Mouse (Mus musculus): ENCODE data around the gene Hist1h4j.
"Not testable (repeated sequence)": the region's sequence is repeated elsewhere in the genome, so short reads cannot be mapped to it uniquely, and the experiment has no call there.

Gene Hist1h4j

DNA sequence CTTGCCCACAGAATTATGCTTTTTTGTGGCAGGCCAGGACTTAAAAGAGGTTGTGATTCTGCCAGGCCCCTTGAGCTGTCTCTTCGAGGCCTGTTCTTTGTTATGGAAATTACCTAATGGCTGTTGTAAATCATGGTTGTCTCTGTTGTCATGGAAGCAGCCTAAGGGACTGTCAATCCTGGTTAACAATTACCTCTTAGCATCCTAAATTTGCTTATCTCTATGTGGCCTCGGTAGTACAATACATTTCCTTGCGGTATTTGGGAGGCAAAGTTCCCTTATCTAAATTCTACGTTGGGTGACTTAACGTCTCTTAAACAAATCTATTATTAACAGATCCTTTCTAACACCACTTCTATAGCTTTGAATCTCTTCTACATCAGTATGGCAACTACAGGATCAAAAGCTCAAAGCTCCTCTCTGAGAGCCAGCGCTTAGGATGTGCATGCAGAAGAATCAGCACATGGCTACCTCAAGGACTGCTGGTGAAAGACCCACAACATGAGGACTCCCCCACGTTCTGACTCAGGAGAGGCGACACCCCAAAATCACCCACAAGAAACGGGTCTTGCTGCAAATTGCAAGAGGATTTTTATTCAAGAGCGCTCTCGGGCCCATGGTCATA is 6.8 kb upstream of the Hist1h4j start:
- DNase-seq (ENCODE audit: low spot score): no peak

DNA sequence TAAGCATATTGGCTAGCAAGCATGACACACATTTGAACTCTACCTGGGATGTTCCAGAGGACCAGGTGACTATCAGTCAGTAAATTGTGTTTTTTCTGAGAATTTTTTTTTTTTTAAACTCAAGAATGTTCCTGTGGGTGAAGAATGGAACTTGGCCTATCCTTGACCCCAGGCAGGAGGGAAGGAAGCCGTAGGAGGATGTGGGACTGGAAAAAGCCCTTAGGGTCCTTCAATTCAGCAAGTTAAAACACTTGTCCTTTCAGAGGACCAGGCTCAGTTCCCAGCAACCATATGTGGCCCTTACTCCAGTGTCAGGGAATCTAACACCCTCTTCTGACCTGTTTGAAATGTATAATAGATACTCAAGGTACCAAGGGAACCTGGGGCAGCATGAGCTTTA is 5.3 kb upstream of the Hist1h4j start:
- no peak for DNase-seq (ENCODE audit: low spot score)

- no peak for DNase-seq (ENCODE audit: low spot score)
Observed at GRCm38 (mm10) chr13:21733466-21733865, 1.4 kb upstream of the Hist1h4j start.

DNA sequence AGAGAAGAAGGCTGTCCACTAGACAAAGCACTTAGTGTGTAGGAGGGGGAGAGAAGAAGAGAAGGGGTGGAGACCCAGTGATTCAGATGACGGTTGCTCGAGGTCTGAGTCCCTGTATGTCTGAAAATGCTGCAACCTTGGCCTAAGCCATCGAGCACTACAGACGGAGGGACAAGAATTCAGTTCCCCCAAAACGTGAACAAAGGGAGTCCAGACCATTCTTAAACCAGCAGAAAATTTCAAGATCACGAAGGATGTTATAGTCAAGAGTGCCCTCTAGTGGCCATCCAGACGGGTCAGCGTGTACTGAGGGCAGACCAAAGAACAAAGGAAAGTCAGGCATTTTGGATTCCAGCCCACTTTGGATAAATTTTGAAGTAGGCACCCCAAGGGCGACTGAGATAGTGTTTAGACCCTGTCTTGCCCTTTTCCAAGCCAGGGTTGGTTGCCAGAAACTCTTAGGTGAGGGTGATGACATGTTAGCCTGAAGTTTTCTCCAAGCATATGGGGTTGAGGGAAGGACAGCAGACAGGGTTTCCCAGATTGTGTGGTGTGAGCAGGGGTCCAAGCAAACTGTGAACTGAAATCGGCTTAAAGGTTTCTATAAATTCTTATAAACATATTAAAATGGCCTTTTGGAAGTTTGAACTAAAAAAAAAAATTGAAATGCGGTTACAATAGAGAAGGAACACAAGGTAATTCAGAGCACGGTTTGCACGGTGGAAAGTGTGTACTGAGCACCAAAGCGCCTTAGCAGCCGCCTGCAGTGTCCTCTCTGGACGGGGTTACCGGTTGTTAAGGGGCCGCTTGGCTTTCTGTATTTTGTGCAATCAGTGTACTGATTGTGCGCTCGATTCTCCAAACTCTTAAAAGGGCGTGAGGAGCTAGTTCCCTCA is 606 bp upstream of the Hist1h4j start:
- DNase-seq (ENCODE audit: low spot score): peak; percentile 78

- no peak for DNase-seq (ENCODE audit: low spot score)
Observed at GRCm38 (mm10) chr13:21745006-21745405, 10.1 kb downstream of the Hist1h4j start.

- no peak for DNase-seq (ENCODE audit: low spot score)
Observed at GRCm38 (mm10) chr13:21749387-21750158, 14.7 kb downstream of the Hist1h4j start.

DNA sequence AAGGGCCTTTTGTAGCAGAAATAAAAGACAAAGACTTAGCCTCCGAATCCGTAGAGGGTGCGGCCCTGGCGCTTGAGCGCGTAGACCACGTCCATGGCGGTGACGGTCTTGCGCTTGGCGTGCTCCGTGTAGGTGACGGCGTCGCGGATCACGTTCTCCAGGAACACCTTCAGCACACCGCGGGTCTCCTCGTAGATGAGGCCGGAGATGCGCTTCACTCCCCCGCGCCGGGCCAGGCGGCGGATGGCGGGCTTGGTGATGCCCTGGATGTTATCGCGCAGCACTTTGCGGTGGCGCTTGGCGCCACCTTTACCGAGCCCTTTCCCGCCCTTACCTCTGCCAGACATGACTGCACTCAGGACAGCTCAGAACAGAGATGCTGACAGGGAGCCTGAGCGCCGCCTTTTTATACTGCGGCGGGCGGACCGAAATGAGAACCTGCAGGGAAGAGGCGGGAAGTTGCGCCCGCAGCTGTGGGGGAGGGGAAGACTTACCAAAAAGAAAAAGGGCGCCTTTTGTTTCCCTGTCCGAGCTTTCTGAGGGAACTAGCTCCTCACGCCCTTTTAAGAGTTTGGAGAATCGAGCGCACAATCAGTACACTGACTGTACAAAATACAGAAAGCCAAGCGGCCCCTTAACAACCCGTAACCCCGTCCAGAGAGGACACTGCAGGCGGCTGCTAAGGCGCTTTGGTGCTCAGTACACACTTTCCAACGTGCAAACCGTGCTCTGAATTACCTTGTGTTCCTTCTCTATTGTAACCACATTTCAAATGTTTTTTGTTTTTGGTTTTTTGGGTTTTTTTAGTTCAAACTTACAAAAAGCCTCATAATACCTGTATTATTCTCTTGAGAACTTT is 15.5 kb downstream of the Hist1h4j start, which contains the start of gene Hist1h4k:
Gene Hist1h4k (minus strand): TSS at position 347 of the 859 bp plus-strand sequence.
- peak; percentile 93 for DNase-seq (ENCODE audit: low spot score)

DNA sequence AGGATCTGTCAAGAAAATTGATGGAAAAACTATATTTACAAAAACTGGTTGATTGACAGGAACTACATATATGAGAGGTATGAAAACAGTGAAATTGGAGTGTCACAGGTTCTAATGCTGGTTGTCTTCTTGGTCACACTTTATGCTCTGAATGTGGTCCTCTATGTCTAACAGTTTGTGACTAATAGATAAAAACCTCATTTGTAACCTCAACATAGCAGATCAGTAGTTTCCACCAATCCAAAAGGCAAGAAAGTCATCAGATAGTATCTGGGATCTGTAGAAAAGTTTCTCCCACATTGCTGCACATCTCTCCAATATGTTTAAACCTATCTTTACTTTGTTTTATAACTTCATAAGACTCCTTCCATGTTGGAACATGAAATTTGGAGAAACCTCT is 16.6 kb downstream of the Hist1h4j start:
- no peak for DNase-seq (ENCODE audit: low spot score)

DNA sequence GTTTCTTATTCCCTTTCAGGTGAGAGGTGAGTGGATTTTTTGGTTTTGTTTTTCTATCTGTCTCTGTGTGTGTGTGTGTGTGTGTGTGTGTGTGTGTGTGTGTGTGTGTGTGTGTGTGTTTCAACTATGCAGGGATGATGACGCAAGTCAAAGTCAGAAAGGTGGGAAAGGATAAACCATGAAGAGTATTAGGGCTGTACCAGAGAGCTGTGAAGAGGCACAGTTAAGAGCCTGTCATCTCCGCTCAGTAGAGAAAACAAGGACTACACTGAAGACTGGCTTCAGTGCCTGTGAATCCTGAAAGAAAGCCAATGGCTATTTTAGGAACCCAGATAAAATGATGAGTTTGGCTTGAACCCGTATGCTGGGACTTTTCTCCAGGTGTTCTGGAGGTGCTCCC is 17.0 kb downstream of the Hist1h4j start:
- DNase-seq (ENCODE audit: low spot score): no peak

DNA sequence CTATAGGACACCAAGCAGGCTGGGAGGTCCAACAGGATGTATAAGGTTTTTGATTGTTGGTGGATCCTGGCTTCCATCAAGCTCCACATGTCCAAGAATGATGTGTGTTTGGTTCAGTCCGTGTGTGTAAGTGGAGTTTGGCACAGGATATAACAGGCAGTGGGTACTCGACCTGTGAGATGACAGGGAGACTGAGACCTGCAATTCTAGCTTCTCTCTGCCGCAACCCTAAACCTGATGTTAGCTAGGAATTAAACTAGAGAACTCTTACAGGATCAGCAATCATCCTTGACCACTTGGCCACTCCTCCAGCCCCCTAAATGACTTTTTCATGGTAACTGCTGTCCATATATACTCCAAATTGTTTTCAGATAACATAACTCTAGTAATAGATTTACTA is 17.5 kb downstream of the Hist1h4j start:
- DNase-seq (ENCODE audit: low spot score): no peak

GRCm38 (mm10) chr13:21753051-21753523 is 18.2 kb downstream of the Hist1h4j start:
- DNase-seq (ENCODE audit: low spot score): no peak

DNA sequence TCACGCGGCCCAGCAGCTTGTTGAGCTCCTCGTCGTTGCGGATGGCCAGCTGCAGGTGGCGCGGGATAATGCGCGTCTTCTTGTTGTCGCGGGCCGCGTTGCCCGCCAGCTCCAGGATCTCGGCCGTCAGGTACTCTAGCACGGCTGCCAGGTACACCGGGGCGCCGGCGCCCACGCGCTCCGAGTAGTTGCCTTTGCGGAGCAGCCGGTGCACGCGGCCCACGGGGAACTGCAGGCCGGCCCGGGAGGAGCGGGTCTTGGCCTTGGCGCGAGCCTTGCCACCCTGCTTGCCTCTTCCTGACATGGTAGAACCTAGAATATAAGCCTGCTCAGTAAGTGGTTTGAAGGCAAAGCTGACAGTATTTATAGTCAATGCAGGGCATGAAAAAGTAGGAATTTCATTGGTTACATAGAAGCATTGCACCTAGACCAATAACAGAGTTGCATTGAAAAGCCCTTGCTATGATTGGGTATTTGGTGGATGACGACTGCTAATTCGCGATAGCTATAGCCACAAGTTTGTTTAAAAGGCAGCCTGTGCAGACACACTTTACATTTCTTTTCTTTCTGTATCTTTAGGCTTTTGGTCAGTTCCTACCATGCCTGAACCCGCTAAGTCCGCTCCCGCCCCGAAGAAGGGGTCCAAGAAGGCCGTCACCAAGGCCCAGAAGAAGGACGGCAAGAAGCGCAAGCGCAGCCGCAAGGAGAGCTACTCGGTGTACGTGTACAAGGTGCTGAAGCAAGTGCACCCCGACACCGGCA is 18.8 kb downstream of the Hist1h4j start, which contains the start of the genes Hist1h2ak and Hist1h2bn:
Gene Hist1h2ak (minus strand): TSS at position 304 of the 762 bp plus-strand sequence.
Gene Hist1h2bn (plus strand): TSS at position 600 of the 762 bp plus-strand sequence.
- DNase-seq (ENCODE audit: low spot score): peak; percentile 78

GRCm38 (mm10) chr13:21754294-21755001 is 19.6 kb downstream of the Hist1h4j start:
- not testable (repeated sequence) for DNase-seq (ENCODE audit: low spot score)

- no peak for DNase-seq (ENCODE audit: low spot score)
Observed at GRCm38 (mm10) chr13:21755707-21756106, 20.8 kb downstream of the Hist1h4j start.

DNA sequence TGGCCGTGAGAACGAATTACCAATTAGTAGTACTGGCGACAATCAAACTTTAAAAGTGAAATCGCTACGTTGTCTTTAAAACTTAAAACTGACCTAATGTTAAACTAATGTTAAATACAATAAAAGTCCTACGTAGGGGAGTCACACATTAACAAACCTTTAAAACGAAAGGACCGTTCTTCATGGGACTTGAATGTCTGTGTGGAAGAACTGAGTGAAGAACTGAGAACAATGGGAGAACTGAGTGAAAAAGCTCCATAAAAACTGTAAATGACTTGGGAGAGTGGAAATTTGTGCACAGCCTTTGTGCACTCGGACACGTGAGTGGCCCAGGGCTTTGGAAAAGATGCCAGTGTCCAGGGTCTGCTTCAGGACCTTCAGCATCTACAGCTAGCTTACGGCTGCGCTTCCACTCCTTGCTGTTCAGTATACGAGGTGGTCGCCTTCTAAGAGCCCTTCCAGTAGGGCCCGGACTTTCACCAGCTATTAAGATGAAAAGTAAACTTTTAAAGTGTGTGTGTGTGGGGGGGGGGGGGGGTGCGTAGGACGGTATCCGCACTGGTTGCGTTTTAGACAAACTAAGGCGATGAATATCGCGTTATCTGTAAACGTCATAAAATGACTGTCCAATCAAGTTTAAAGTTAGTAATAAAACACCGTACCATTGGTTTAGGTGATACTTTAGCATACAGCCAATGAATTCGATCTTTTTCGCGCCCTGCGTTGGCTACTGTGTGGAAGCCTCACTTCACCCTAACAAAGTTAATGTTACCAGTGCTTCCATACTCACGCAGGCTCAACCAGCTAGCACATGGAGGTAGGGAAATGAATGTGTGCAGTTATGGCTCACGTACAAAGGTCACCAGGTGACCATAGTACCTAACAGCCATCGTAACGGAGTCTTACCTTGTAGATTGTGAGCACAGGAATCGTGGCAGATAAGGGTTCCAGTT is 44.2 kb downstream of the Hist1h4j start:
- DNase-seq (ENCODE audit: low spot score): peak; percentile 69

DNA sequence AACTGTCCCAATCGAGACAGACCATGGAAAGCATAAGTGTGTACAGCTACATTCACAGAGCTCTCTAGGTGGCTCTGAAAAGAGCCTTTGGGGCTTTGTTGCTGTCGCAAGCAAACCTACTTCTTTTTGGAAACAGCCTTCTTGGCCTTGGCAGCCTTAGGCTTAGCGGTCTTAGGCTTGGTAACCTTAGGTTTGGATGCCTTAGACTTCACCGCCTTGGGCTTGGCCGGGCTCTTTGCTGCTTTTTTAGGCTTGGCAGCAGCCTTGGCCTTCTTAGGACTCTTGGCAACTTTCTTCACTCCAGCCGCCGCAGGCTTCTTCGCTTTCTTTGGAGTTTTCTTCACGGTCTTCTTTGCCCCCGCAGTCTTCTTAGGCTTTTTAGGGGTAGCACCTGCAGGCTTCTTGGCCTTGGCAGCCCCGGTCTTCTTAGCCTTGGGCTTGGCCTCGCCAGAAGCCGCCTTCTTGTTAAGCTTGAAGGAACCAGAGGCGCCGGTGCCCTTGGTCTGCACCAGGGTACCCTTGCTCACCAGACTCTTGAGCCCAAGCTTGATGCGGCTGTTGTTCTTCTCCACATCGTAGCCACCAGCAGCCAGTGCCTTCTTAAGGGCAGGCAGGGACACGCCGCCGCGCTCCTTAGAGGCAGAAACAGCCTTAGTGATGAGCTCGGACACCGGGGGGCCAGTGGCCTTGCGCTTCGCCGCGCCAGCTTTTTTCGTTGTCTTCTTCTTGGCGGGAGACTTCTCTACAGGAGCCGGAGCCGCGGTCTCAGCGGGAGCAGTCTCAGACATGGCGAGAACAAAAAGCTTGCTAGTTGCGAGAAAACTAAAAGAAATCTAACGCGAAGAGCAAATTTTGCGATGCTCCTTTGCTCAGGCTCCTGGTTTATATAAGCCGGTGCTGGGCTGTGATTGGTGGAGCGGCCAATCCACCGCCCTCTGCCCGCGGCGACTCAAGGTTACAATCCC is 45.2 kb downstream of the Hist1h4j start, which contains the start of gene Hist1h1b:
Gene Hist1h1b (minus strand): TSS at position 859 of the 965 bp plus-strand sequence.
- DNase-seq (ENCODE audit: low spot score): peak; percentile 41

DNA sequence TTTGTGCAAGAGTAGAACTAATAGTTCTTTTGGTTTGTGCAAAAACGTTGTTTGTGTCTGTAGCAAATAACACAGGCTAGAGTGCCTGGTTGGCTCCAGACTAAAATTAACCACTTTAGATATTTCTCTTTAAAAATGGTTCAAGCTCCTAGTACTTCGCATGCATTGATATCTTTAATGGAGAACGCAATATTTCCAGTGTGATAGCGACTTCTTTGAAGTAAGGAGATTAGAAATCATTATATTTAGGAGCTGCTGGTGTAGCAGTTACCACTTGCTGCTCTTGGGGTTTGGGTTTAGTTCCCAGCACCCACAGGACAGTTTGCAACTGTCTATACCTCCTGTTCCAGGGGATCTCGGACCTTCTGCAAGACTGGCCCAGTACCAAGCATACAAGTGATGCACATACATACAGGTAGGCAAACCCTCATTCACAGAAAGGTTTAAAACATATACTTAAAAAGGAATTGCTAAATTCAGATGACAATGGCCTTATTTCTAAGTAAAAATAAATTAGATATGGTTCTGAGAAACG is 46.2 kb downstream of the Hist1h4j start:
- DNase-seq (ENCODE audit: low spot score): no peak

Data from layer of hippocampus, adult 11-12 months (tissue).